ENCODE assay signal across 12 mouse cellular contexts in the genomic region with DNA sequence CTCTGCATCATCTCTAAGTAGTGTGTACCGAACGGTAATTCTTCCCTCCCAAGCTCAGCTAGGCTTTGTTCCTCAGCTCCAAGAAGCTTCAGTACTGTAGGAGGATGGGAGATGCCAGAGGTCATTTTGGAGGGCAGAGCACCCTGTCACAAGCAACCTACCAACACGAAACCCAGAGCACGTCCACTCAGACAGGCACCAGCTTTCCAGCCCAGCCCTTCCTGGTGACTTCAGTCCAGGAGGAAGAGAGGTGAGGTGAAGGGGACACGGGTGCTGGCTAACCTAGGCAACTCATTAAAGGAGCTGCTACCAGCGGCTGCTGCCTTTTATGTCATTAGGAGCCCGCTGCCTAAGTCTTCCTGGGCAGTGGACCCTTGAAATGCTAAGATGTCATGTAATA.
A peak's percentile ranks its signal among the peaks of the same experiment; 100 is the strongest.
DNase-seq lines count a peak whose midpoint lies in the region; ATAC-seq and TF ChIP-seq lines count a peak whose summit lies in the region.
"Had no signal": no experiment of that assay in that cellular context is flagged by ENCODE, and none has a peak within 500 bp of the region (broad histone marks: within the 10 kb centered on the region; RNA-seq: fewer than 3 reads in every experiment).

No protein-coding gene starts in this region.

- DNase-seq in gastrocnemius, adult 2 months = no peak
- DNase-seq in gastrocnemius, postnatal 10 days = no peak
- DNase-seq in kidney, adult 11 months = no peak
- no peak for DNase-seq in stomach, postnatal 0 days (ENCODE audit: low spot score)
- no peak for DNase-seq in right cerebral cortex, adult 2 months (ENCODE audit: low spot score in 2 of 2)
- DNase-seq: cerebellum, adult 8-10 months; gastrocnemius, postnatal 14 days; liver had no signal

- no peak for TF ChIP-seq CTCF in gastrocnemius, adult 2 months (IDR thresholded peaks at IDR 0.05)
- TF ChIP-seq CTCF in stomach, postnatal 0 days (IDR thresholded peaks at IDR 0.05; ENCODE audit: low read depth) = no peak

- no peak for TF ChIP-seq EP300 in stomach, postnatal 0 days (optimal IDR thresholded peaks at IDR 0.05)

- H3K36me3 ChIP-seq in kidney, embryonic 14.5 days (ENCODE audit: control insufficient read depth, insufficient read depth, low read length) = peaks cover 23% of the 10 kb centered on the region
- H3K36me3 ChIP-seq in midbrain, embryonic 13.5 days = peaks cover 14% of the 10 kb centered on the region
- H3K36me3 ChIP-seq in midbrain, embryonic 16.5 days (ENCODE audit: control insufficient read depth, insufficient read depth, low read length) = 0 out of 2 replicates have a peak, but pooled peaks cover 3% of the 10 kb centered on the region
- H3K36me3 ChIP-seq in stomach, postnatal 0 days (ENCODE audit: control insufficient read depth, insufficient read depth, low read length) = no peaks in the 10 kb centered on the region

- intact Hi-C loops in gastrocnemius, adult 2 months (cut with DNase I) = loop anchor here (10.0 kb wide), 1 partner anchor 267 kb away; no protein-coding TSS in a partner anchor

- H3K9me3 ChIP-seq in kidney, embryonic 14.5 days (ENCODE audit: control insufficient read depth, low read length) = no peaks in the 10 kb centered on the region
- H3K9me3 ChIP-seq in midbrain, embryonic 13.5 days = no peaks in the 10 kb centered on the region
- H3K9me3 ChIP-seq in midbrain, embryonic 16.5 days (replicated peaks; ENCODE audit: control insufficient read depth, low read length, poor library complexity, severe bottlenecking) = no peaks in the 10 kb centered on the region
- H3K9me3 ChIP-seq in stomach, postnatal 0 days (ENCODE audit: control insufficient read depth, low read length) = no peaks in the 10 kb centered on the region
- H3K9me3 ChIP-seq: forebrain, embryonic 12.5 days had no signal

- WGBS in kidney, embryonic 14.5 days = 23% methylated on average over 7 of the region's 7 CpGs
- 48% methylated on average over 7 of the region's 7 CpGs for WGBS in midbrain, embryonic 13.5 days
- 51% methylated on average over 7 of the region's 7 CpGs for WGBS in midbrain, embryonic 16.5 days
- 52% methylated on average over 7 of the region's 7 CpGs for WGBS in stomach, postnatal 0 days

- ATAC-seq in kidney, embryonic 14.5 days (ENCODE audit: low FRiP score, low TSS enrichment) = 0 out of 2 replicates have a peak, but pooled peaks have one; percentile 43
- ATAC-seq in midbrain, embryonic 13.5 days = no peak
- no peak for ATAC-seq in midbrain, embryonic 16.5 days
- ATAC-seq in stomach, postnatal 0 days (ENCODE audit: low FRiP score, low TSS enrichment) = no peak

- peak overlapping the region; percentile 72 for H3K27ac ChIP-seq in gastrocnemius, adult 2 months
- H3K27ac ChIP-seq in kidney, embryonic 14.5 days (ENCODE audit: low read depth, low read length) = peak overlapping the region; percentile 47
- 0 out of 2 replicates have a peak overlapping the region, but pooled peaks have one; percentile 2 for H3K27ac ChIP-seq in midbrain, embryonic 13.5 days
- H3K27ac ChIP-seq in midbrain, embryonic 16.5 days (ENCODE audit: low read length) = no peak overlapping the region
- 0 out of 2 replicates have a peak overlapping the region, but pooled peaks have one; percentile 30 for H3K27ac ChIP-seq in stomach, postnatal 0 days (replicated peaks)
- H3K27ac ChIP-seq: forebrain, embryonic 12.5 days had no signal

- H3K9ac ChIP-seq in kidney, embryonic 14.5 days (ENCODE audit: low read depth, low read length) = no peak overlapping the region
- no peak overlapping the region for H3K9ac ChIP-seq in midbrain, embryonic 13.5 days (replicated peaks)
- H3K9ac ChIP-seq in midbrain, embryonic 16.5 days (ENCODE audit: low read depth, low read length) = no peak overlapping the region
- H3K9ac ChIP-seq in stomach, postnatal 0 days (ENCODE audit: low read length) = no peak overlapping the region
- H3K9ac ChIP-seq: forebrain, embryonic 12.5 days had no signal

- H3K4me2 ChIP-seq in kidney, embryonic 14.5 days (replicated peaks; ENCODE audit: low read depth, low read length) = no peak overlapping the region
- H3K4me2 ChIP-seq in midbrain, embryonic 13.5 days (replicated peaks) = no peak overlapping the region
- H3K4me2 ChIP-seq in midbrain, embryonic 16.5 days (ENCODE audit: low read length) = no peak overlapping the region
- H3K4me2 ChIP-seq in stomach, postnatal 0 days (replicated peaks; ENCODE audit: low read depth) = no peak overlapping the region
- H3K4me2 ChIP-seq: forebrain, embryonic 12.5 days had no signal

- H3K4me3 ChIP-seq in gastrocnemius, adult 2 months = no peak overlapping the region
- no peak overlapping the region for H3K4me3 ChIP-seq in kidney, embryonic 14.5 days (ENCODE audit: low read length)
- H3K4me3 ChIP-seq in midbrain, embryonic 13.5 days (replicated peaks) = no peak overlapping the region
- H3K4me3 ChIP-seq in midbrain, embryonic 16.5 days (ENCODE audit: low read depth, low read length) = no peak overlapping the region
- no peak overlapping the region for H3K4me3 ChIP-seq in stomach, postnatal 0 days (ENCODE audit: low read depth, low read length)
- H3K4me3 ChIP-seq: forebrain, embryonic 12.5 days had no signal

- no peaks in the 10 kb centered on the region for H3K27me3 ChIP-seq in kidney, embryonic 14.5 days (ENCODE audit: control insufficient read depth, insufficient read depth, low read length)
- no peaks in the 10 kb centered on the region for H3K27me3 ChIP-seq in midbrain, embryonic 13.5 days
- no peaks in the 10 kb centered on the region for H3K27me3 ChIP-seq in midbrain, embryonic 16.5 days (ENCODE audit: control insufficient read depth, insufficient read depth, low read depth, low read length)
- H3K27me3 ChIP-seq in stomach, postnatal 0 days (ENCODE audit: control insufficient read depth, insufficient read depth, low read length) = no peaks in the 10 kb centered on the region
- H3K27me3 ChIP-seq: forebrain, embryonic 12.5 days had no signal

- peaks cover 21% of the 10 kb centered on the region for H3K4me1 ChIP-seq in kidney, embryonic 14.5 days (ENCODE audit: control insufficient read depth, insufficient read depth, low read length)
- peaks cover 15% of the 10 kb centered on the region for H3K4me1 ChIP-seq in midbrain, embryonic 13.5 days (replicated peaks)
- no peaks in the 10 kb centered on the region for H3K4me1 ChIP-seq in midbrain, embryonic 16.5 days (ENCODE audit: control insufficient read depth, insufficient read depth, low read length)
- H3K4me1 ChIP-seq in stomach, postnatal 0 days (replicated peaks; ENCODE audit: control insufficient read depth, insufficient read depth) = no peaks in the 10 kb centered on the region
